Mouse (Mus musculus) liver, postnatal 0 days (tissue): ENCODE data around the gene Edaradd. TPM values are rescaled to one million over a fixed set of nuclear protein-coding genes. Genes with fewer than 3 reads are reported as not detected.

ENCODE experiments used
- ATAC-seq: fragments of 200-750 bp; cut with Nextera tagmentation; 2 replicates; pipeline ENCODE4 v1.8.0; 2017; ENCODE audit warnings: mild to moderate bottlenecking, moderate library complexity
- DNase-seq: peaks from one replicate; pipeline ENCODE4 v3.0.0-alpha.2; 2016
- H3K27ac ChIP-seq: fragments of 300-500 bp; sonication (generic); 2 replicates; pipeline ENCODE4 v1.5.1; 2014; ENCODE audit warnings: antibody characterized with exemption, moderate library complexity, mild to moderate bottlenecking, low read depth
- H3K27me3 ChIP-seq: fragments of 300-500 bp; sonication (generic); 2 replicates; pipeline ENCODE4 v1.6.1; 2014; ENCODE audit warnings: low read length, control low read depth, mixed read lengths; ENCODE audit not compliant: insufficient read depth
- H3K36me3 ChIP-seq: fragments of 300-500 bp; sonication (generic); replicated peaks from 2 replicates; pipeline ENCODE4 v1.6.1; 2014; ENCODE audit warnings: mild to moderate bottlenecking, control low read depth, low read length, moderate library complexity, mixed read lengths; ENCODE audit not compliant: insufficient read depth
- H3K4me1 ChIP-seq: fragments of 300-500 bp; sonication (generic); 2 replicates; pipeline ENCODE4 v1.6.1; 2014; ENCODE audit warnings: antibody characterized with exemption, mild to moderate bottlenecking, control low read depth; ENCODE audit not compliant: insufficient read depth
- H3K4me2 ChIP-seq: fragments of 300-500 bp; sonication (generic); 2 replicates; pipeline ENCODE4 v1.6.1; 2014; ENCODE audit warnings: low read depth, mild to moderate bottlenecking, low read length, moderate library complexity, mixed read lengths
- H3K4me3 ChIP-seq: fragments of 300-500 bp; sonication (generic); 2 replicates; pipeline ENCODE4 v1.5.1; 2014; ENCODE audit warnings: low read depth, low read length
- H3K9ac ChIP-seq: fragments of 300-500 bp; sonication (generic); replicated peaks from 2 replicates; pipeline ENCODE4 v1.6.1; 2014; ENCODE audit warnings: mild to moderate bottlenecking, moderate library complexity
- H3K9me3 ChIP-seq: fragments of 300-500 bp; sonication (generic); 2 replicates; pipeline ENCODE4 v1.6.1; 2016; ENCODE audit warnings: mild to moderate bottlenecking, control low read depth, low read length, mixed read lengths
- CTCF ChIP-seq: sonication (generic); IDR thresholded peaks from 2 replicates; pipeline ENCODE4 v1.5.1; 2016; ENCODE audit warnings: antibody characterized with exemption, low read depth
- EP300 ChIP-seq: IDR thresholded peaks from 2 replicates; pipeline ENCODE4 v1.6.1; 2016; ENCODE audit warnings: antibody characterized with exemption, low read depth, mild to moderate bottlenecking
- WGBS: fragments of 180-500 bp; shearing (Covaris S2); extraction: QIAGEN DNeasy Blood & Tissue Kit; methylation state at CpG from one replicate; pipeline ENCODE4 v1.1.7; 2014; ENCODE audit not compliant: insufficient replicate concordance; 5-methylcytosine and 5-hydroxymethylcytosine counted together
- polyA plus RNA-seq: library from polyadenylated mRNA; unstranded; fragments of >200 nt; fragmentation: Nextera tagmentation; extraction: Ambion mirVana; gene quantifications from 2 replicates; pipeline ENCODE4 v1.2.1, GENCODE M21; 2015

Gene Edaradd
- polyA plus RNA-seq, 1 experiment from 2014 or later: 0.38 TPM

DNA sequence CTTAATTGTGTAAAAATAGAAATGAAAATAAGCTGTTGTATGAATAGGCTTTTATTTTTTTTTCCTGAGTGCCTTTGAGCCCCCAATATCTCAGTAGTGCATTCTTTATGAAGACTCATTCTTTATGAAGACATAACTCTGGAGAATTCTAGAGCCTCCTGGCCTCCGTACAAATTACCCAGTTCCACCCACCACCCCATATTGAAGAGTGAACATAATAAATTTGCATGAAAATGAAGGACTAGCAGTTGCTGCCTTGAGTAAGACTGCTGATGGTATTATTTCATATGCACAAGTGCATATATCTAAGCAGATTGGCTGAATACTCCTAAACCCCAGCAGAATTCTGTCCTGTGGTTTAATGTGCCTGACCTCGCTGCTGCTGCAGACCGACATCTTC lies 80.7 kb downstream of the Edaradd start:
- Histone ChIP-seq H3K4me1 (no peaks in the 10 kb centered on the region), H3K4me2 (no peak overlapping the region), H3K4me3 (no peak overlapping the region), H3K27me3 (no peaks in the 10 kb centered on the region), H3K9ac (no peak overlapping the region), H3K36me3 (peaks cover 68% of the 10 kb centered on the region), H3K27ac (no peak overlapping the region), H3K9me3 (no peaks in the 10 kb centered on the region)
- 88% methylated on average over 3 of the region's 3 CpGs for WGBS
- TF ChIP-seq EP300: no peak
- TF ChIP-seq CTCF: no peak
- no peak for DNase-seq
- no peak for ATAC-seq

- WGBS: 64% methylated on average over 5 of the region's 5 CpGs
- H3K9me3 ChIP-seq: no peaks in the 10 kb centered on the region
- no peak overlapping the region for H3K4me3 ChIP-seq
- ATAC-seq: peak; percentile 75
- H3K27ac ChIP-seq: peak overlapping the region; percentile 51; the same call in 1 of the 2 replicates
- no peak overlapping the region for H3K9ac ChIP-seq
- no peaks in the 10 kb centered on the region for H3K27me3 ChIP-seq
- no peak for TF ChIP-seq CTCF
- TF ChIP-seq EP300: 0 out of 2 replicates have a peak, but pooled peaks have one; percentile 25
- peaks cover 76% of the 10 kb centered on the region for H3K36me3 ChIP-seq
- DNase-seq: no peak
- peaks cover 3% of the 10 kb centered on the region; the same call in 1 of the 2 replicates for H3K4me1 ChIP-seq
- H3K4me2 ChIP-seq: no peak overlapping the region
Measured at GRCm38 (mm10) chr13:12433843-12434242, 86.4 kb downstream of the Edaradd start.

GRCm38 (mm10) chr13:12428556-12428955 lies 91.7 kb downstream of the Edaradd start:
- Histone ChIP-seq H3K9me3 (no peaks in the 10 kb centered on the region), H3K27ac (no peak overlapping the region), H3K4me1 (no peaks in the 10 kb centered on the region), H3K27me3 (no peaks in the 10 kb centered on the region), H3K9ac (no peak overlapping the region), H3K36me3 (peaks cover 73% of the 10 kb centered on the region), H3K4me2 (no peak overlapping the region), H3K4me3 (no peak overlapping the region)
- DNase-seq (no peak), ATAC-seq (no peak)
- no peak for TF ChIP-seq CTCF
- WGBS: 93% methylated on average over 13 of the region's 13 CpGs

Other genes starting within 250 kb of the Edaradd start
- 1.1 and 12.2 TPM in 2 replicates for gene Actn2, start 179.7 kb downstream of the Edaradd start, polyA plus RNA-seq
- 5.0 and 5.4 TPM in 2 replicates for gene Heatr1, start 125.4 kb downstream of the Edaradd start, polyA plus RNA-seq
- gene Lgals8, start 55.5 kb downstream of the Edaradd start, polyA plus RNA-seq: 16.2 and 16.5 TPM in 2 replicates
- 5.6 and 6.8 TPM in 2 replicates for gene Ero1lb, start 45.4 kb upstream of the Edaradd start, polyA plus RNA-seq